Mouse (Mus musculus): ENCODE data around the gene Arid1a. TPM values are rescaled to one million over a fixed set of nuclear protein-coding genes. Genes with fewer than 3 reads are reported as not detected.

Gene Arid1a
- total RNA-seq (2018; cell fraction: chromatin; rRNA removed), result 100 to 1,000 TPM in 19 of 26 experiments, 10 to 100 TPM in 7; 28.1 to 299 (median 129) TPM
- 10 to 100 TPM; 27.8 to 61.2 (median 49.8) TPM for total RNA-seq (2018; cell fraction: cytosol; rRNA removed)
- total RNA-seq (2018; cell fraction: nucleus; rRNA removed), result 100 to 1,000 TPM in 11 of 26 experiments, 10 to 100 TPM in 15; 30.5 to 188 (median 96.9) TPM
- 24.4 to 30.0 TPM (median 27.9 TPM) in 3 replicates for polyA plus RNA-seq (2018)

GRCm38 (mm10) chr4:133756514-133757268, at the start of gene Arid1a:
Gene Arid1a (minus strand): TSS chr4:133756769.
- peaks cover 5% of the 10 kb centered on the region for H3K79me2 ChIP-seq (ENCODE audit: inconsistent target)
- H3K4me3 ChIP-seq (ENCODE audit: inconsistent target), result peak within 1 kb of the TSS; percentile 39
- no peaks in the 10 kb centered on the region for H3K36me3 ChIP-seq (ENCODE audit: inconsistent target)
- peak within 1 kb of the TSS; percentile 89 for H3K27ac ChIP-seq
- 1% methylated on average over 40 of the region's 40 CpGs for WGBS (ENCODE audit: missing documents)

GRCm38 (mm10) chr4:133804401-133805263, 48.1 kb upstream of the Arid1a start:
- Histone ChIP-seq H3K79me2 (ENCODE audit: inconsistent target) (no peaks in the 10 kb centered on the region), H3K27ac (peak overlapping the region; percentile 84), H3K4me3 (ENCODE audit: inconsistent target) (peak overlapping the region; percentile 1; the same call in 1 of the 2 replicates), H3K36me3 (ENCODE audit: inconsistent target) (no peaks in the 10 kb centered on the region)
- WGBS (ENCODE audit: missing documents), result 2% methylated on average over 12 of the region's 15 CpGs

- Histone ChIP-seq H3K4me3 (ENCODE audit: inconsistent target) (no peak overlapping the region), H3K79me2 (ENCODE audit: inconsistent target) (no peaks in the 10 kb centered on the region), H3K27ac (no peak overlapping the region), H3K36me3 (ENCODE audit: inconsistent target) (no peaks in the 10 kb centered on the region)
- 58% methylated on average over 2 of the region's 6 CpGs for WGBS (ENCODE audit: missing documents)
Measured at GRCm38 (mm10) chr4:133800589-133800988, 44.0 kb upstream of the Arid1a start.

DNA sequence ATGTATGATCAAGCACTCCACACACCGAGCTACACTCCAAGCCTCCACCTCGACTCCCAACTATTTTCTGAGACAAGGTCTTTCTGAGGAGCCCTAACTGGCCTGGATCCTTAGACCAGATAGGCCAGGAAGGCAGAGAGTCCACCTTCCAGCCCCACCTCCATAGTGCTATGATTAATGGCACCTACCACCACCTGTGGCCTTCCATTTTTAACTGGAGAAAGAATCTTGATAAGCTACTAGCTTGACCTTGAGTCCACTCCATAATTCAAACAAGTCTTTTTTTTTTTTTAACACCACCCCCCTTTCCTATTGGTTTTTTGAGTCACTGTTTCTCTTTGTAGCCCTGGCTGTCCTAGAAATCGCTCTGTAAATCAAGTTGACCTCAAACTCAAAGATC, 36.7 kb upstream of the Arid1a start:
- no peaks in the 10 kb centered on the region for H3K36me3 ChIP-seq (ENCODE audit: inconsistent target)

DNA sequence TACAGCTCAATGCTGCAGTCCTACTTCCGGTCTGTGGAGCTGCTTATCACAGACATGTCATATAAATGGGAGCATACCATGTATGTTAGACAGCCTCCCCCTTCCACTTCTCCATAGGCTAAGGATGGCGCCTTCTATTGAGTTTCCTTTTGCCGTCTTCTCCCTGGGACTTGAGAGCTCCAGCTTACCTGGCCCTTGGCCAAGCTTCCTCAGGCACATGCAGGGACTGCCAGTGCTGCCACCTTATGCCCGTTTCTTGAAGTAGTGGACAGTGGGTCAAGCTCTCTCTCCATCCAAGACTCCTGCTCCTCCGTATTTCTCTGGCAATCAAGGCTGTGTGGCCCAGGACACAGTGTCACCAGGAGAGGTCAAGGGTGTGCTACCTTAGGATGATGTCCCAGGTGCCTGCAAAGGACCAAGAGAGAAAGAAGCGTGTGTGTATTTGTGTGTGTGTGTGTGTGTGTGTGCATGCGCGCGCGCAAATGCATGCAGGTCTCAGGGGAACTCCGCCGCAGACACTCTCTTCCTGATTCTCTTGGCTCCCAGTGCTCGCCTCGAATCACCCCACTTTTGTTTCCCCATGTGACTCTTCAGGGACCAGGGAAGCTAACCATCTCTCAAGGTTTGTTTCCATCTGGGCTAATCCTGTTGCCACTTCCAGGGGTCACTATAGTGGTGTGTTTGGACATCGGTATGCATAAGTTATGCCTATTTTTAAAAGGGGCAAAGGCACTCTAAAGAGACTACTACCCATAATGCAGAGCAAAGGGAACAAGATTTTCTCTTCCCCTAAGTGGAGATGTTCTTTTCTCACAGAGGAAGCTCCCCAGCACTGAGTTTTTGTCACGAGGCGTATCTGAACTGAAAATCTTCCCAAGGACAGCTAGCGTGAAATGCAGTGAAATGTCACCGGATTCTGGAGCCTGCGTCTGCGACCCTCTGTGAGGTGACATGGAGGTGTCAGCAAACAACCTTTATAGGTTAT, 18.3 kb upstream of the Arid1a start:
- no peaks in the 10 kb centered on the region for H3K36me3 ChIP-seq (ENCODE audit: inconsistent target)
- H3K79me2 ChIP-seq (ENCODE audit: inconsistent target), result no peaks in the 10 kb centered on the region
- peak overlapping the region; percentile 8; the same call in 1 of the 2 replicates for H3K4me3 ChIP-seq (ENCODE audit: inconsistent target)
- peak overlapping the region; percentile 48 for H3K27ac ChIP-seq
- 30% methylated on average over 17 of the region's 21 CpGs for WGBS (ENCODE audit: missing documents)

More for the DNA sequence above, 36.7 kb upstream of the Arid1a start:
- Histone ChIP-seq H3K79me2 (ENCODE audit: inconsistent target) (no peaks in the 10 kb centered on the region), H3K27ac (no peak overlapping the region), H3K4me3 (ENCODE audit: inconsistent target) (no peak overlapping the region)
- WGBS (ENCODE audit: missing documents), result 95% methylated on average over 3 of the region's 3 CpGs

DNA sequence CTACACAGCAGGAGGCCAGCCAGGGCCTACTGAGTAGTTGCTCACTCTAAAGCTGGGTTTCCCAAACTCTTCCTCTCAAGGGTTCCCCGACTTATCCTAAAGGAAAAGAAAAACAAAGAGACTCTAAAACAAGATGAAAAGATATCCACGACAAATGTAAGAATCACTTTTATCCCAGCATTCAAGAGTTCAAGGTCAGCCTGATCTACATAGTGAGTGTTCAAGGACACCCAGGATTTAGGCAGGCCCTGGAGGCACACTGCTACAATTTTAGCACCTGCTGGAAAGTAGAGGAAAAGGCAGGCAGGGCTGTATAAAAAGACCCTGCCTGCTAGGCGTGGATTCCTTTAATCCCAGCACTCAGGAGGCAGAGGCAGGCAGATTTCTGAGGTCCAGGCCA, 12.6 kb upstream of the Arid1a start:
- Histone ChIP-seq H3K27ac (no peak overlapping the region), H3K79me2 (ENCODE audit: inconsistent target) (no peaks in the 10 kb centered on the region), H3K36me3 (ENCODE audit: inconsistent target) (no peaks in the 10 kb centered on the region), H3K4me3 (ENCODE audit: inconsistent target) (no peak overlapping the region)
- 96% methylated on average over 3 of the region's 3 CpGs for WGBS (ENCODE audit: missing documents)

- H3K36me3 ChIP-seq (ENCODE audit: inconsistent target), result no peaks in the 10 kb centered on the region
- H3K27ac ChIP-seq, result no peak overlapping the region
- H3K4me3 ChIP-seq (ENCODE audit: inconsistent target), result no peak overlapping the region
- 84% methylated on average over 6 of the region's 6 CpGs for WGBS (ENCODE audit: missing documents)
- no peaks in the 10 kb centered on the region for H3K79me2 ChIP-seq (ENCODE audit: inconsistent target)
Measured at GRCm38 (mm10) chr4:133763112-133763511, 6.5 kb upstream of the Arid1a start.

DNA sequence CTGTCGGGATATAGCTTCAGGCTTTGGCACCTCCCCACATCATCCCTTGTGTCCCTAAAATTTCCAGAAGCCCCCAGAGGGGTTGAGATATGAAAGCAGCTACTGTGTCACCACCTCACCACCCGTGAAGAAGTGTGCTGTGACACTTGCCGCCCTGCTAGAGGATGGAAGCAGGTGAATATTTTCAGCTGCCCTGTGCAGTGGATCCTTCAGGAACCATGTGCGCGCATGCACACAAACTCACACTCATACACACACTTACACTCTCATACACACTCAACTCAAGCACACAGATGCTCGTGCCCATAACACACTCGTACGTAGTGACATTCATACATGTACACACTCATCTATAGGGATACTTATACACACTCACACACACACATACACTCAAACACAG, 3.1 kb upstream of the Arid1a start:
- Histone ChIP-seq H3K79me2 (ENCODE audit: inconsistent target) (no peaks in the 10 kb centered on the region), H3K36me3 (ENCODE audit: inconsistent target) (no peaks in the 10 kb centered on the region), H3K4me3 (ENCODE audit: inconsistent target) (no peak overlapping the region), H3K27ac (no peak overlapping the region)
- 78% methylated on average over 8 of the region's 8 CpGs for WGBS (ENCODE audit: missing documents)

GRCm38 (mm10) chr4:133757269-133757835, 783 bp upstream of the Arid1a start:
- Histone ChIP-seq H3K27ac (peak overlapping the region; percentile 89), H3K79me2 (ENCODE audit: inconsistent target) (no peaks in the 10 kb centered on the region), H3K36me3 (ENCODE audit: inconsistent target) (no peaks in the 10 kb centered on the region), H3K4me3 (ENCODE audit: inconsistent target) (peak overlapping the region; percentile 39)
- WGBS (ENCODE audit: missing documents), result under 1% methylated on average over 38 of the region's 38 CpGs

DNA sequence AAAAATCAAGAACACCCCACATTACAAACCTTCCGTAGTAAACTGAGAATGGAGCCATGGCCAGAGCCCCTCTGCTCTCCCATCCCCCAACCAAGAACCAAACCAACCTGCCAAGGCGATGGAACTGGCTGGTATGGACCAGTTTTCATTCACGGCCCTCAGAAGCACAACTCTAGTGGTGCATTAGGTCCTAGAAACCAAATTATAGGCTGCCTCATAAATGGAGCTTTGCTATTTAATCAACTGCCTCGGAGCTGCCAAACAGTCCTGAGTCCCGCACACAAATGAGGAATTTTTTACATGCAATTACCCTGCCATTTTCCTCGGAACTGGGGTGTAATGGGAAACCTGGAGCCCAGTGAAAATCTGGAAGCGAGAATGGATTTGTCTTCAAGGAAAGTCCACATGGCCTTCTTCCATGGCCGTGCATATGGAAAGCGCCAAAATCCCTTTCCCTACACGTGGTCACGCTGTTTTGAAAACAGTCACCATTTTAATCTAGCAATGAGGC, 653 bp downstream of the Arid1a start:
- 23% methylated on average over 11 of the region's 11 CpGs for WGBS (ENCODE audit: missing documents)
- H3K79me2 ChIP-seq (ENCODE audit: inconsistent target), result peaks cover 13% of the 10 kb centered on the region
- H3K4me3 ChIP-seq (ENCODE audit: inconsistent target), result peak overlapping the region; percentile 39
- peak overlapping the region; percentile 89 for H3K27ac ChIP-seq
- H3K36me3 ChIP-seq (ENCODE audit: inconsistent target), result no peaks in the 10 kb centered on the region

DNA sequence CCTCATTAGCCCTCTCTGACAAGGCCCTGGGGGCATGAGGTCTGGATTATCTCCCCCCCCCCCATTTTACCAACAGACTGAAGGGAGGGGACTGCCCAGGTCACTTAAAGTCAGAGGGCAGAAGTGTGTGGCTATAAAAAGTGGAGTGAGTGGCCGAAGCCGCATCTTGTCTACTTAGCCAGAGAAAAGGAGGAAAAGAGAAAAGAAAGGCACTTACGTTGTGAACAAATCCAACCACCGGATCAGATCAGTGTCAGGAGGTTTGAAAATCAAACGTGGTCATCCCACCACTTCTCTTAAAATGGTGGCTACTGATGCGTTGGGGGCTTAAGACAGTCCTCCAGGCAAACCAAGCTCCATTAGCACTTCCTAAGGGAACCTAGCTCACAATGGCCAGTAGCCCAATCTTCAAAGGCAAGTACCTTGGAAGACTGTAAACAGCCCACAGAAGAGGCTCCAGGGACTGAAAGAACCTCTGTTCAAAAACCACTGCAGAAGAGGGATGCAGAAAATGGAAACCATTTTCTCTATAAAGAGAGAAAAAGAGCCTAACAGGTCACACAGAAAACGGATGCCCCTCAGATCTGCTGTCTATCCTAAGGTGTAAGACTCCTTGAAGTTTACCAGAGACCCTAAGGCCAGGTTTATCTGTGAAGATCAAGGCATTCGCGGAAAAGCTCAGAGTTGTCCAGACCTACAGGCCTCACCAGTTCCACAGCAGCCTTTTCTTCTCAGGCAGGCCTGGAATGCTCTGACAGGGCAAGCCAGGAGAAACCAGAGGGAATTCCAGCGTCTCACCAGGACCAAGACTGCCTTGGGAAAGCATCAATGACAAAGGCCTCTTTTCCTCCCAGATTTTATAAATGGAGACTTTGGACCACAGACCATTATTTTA, 1.5 kb downstream of the Arid1a start:
- Histone ChIP-seq H3K4me3 (ENCODE audit: inconsistent target) (no peak overlapping the region; the same call in 1 of the 2 replicates), H3K36me3 (ENCODE audit: inconsistent target) (no peaks in the 10 kb centered on the region), H3K27ac (peak overlapping the region; percentile 89), H3K79me2 (ENCODE audit: inconsistent target) (peaks cover 21% of the 10 kb centered on the region)
- WGBS (ENCODE audit: missing documents), result 60% methylated on average over 10 of the region's 10 CpGs

GRCm38 (mm10) chr4:133754238-133754637, 2.3 kb downstream of the Arid1a start:
- WGBS (ENCODE audit: missing documents), result 2% methylated on average over 34 of the region's 50 CpGs

More at GRCm38 (mm10) chr4:133754238-133754637, 2.3 kb downstream of the Arid1a start:
- Histone ChIP-seq H3K27ac (no peak overlapping the region), H3K36me3 (ENCODE audit: inconsistent target) (no peaks in the 10 kb centered on the region), H3K79me2 (ENCODE audit: inconsistent target) (peaks cover 30% of the 10 kb centered on the region), H3K4me3 (ENCODE audit: inconsistent target) (no peak overlapping the region)
